Mouse (Mus musculus) hindbrain, embryonic 14.5 days (tissue): Measurements from ENCODE around the gene D930048N14Rik. TPM values are rescaled to one million over a fixed set of nuclear protein-coding genes. Genes with fewer than 3 reads are reported as not detected.
"Not testable (repeated sequence)": the region's sequence is repeated elsewhere in the genome, so short reads cannot be mapped to it uniquely, and the experiment has no call there.

ENCODE experiments used
- ATAC-seq: fragments of 200-750 bp; cut with Nextera tagmentation; 2 replicates; pipeline ENCODE4 v1.8.0; 2017; ENCODE audit warnings: moderate number of reproducible peaks, mild to moderate bottlenecking, moderate TSS enrichment, moderate library complexity; ENCODE audit not compliant: low FRiP score
- DNase-seq: peaks from one replicate; pipeline ENCODE4 v3.0.0-alpha.2; 2015; ENCODE audit warnings: low spot score
- H3K27ac ChIP-seq: fragments of 300-500 bp; sonication (generic); 2 replicates; pipeline ENCODE4 v1.5.1; 2014; ENCODE audit warnings: mild to moderate bottlenecking, moderate library complexity
- H3K27me3 ChIP-seq: fragments of 300-500 bp; sonication (generic); 2 replicates; pipeline ENCODE4 v1.6.1; 2014; ENCODE audit warnings: mild to moderate bottlenecking, low read length, mixed read lengths; ENCODE audit not compliant: control insufficient read depth, insufficient read depth
- H3K36me3 ChIP-seq: fragments of 300-500 bp; sonication (generic); replicated peaks from 2 replicates; pipeline ENCODE4 v1.6.1; 2014; ENCODE audit not compliant: control insufficient read depth, insufficient read depth
- H3K4me1 ChIP-seq: fragments of 300-500 bp; sonication (generic); replicated peaks from 2 replicates; pipeline ENCODE4 v1.6.1; 2014; ENCODE audit warnings: antibody characterized with exemption, low read length, mixed read lengths; ENCODE audit not compliant: control insufficient read depth, insufficient read depth
- H3K4me2 ChIP-seq: fragments of 300-500 bp; sonication (generic); replicated peaks from 2 replicates; pipeline ENCODE4 v1.6.1; 2014; ENCODE audit warnings: mild to moderate bottlenecking, moderate library complexity
- H3K4me3 ChIP-seq: fragments of 300-500 bp; sonication (generic); replicated peaks from 2 replicates; pipeline ENCODE4 v1.5.1; 2014; ENCODE audit warnings: mild to moderate bottlenecking, low read length
- H3K9ac ChIP-seq: fragments of 300-500 bp; sonication (generic); 2 replicates; pipeline ENCODE4 v1.6.1; 2014
- H3K9me3 ChIP-seq: fragments of 300-500 bp; sonication (generic); 2 replicates; pipeline ENCODE4 v1.6.1; 2016; ENCODE audit warnings: low read length; ENCODE audit not compliant: control insufficient read depth
- WGBS: fragments of 180-500 bp; shearing (Covaris S2); extraction: QIAGEN DNeasy Blood & Tissue Kit; methylation state at CpG from one replicate; pipeline ENCODE4 v1.1.7; 2014; 5-methylcytosine and 5-hydroxymethylcytosine counted together
- polyA plus RNA-seq: library from polyadenylated mRNA; unstranded; fragments of >200 nt; fragmentation: Nextera tagmentation; extraction: Ambion mirVana; gene quantifications from 2 replicates; pipeline ENCODE4 v1.2.1, GENCODE M21; 2014

D930048N14Rik gene
- polyA plus RNA-seq, result 1.1 and 1.2 TPM in 2 replicates

DNA sequence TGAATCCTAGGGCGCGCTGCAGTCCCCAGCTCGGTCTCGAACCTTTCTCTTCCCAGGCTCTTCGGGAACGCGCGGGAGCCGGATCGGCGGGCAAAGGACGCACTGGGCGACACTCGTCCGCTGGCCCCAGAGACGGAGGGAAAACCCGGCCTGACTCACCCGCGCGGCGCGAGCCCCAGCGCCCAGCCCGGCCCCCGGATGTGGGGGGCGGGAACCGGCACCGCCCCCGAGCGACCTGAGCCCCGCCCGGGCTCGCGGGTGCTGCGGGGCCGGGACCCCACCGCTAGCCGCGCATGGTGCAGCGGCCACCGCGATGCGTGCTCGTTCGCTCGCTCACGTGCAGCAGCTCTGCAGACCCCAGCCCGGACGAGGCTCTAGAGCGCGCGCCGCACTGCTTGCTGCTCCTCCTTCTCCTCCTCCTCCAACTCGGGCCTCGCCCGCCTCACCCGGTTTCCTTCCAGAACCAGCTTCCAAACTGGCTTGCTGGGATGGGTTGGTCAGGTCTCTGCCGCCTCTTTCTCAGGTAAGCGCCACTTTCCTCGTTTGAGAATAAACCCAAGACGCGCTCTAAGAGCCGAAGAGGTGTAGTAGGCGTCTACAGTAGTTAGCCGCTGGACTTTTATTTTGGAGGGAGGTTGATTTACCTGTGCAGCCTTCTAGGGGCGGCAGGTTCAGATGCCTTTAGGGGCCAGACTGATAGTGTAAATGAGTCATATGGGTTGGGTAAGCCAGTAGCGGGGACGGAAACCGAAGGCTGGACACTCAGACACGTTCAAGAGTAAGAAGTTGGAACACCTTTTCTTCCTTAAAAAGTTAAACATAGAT is at the start of gene D930048N14Rik, which contains the start of gene N4bp3:
Gene D930048N14Rik, plus strand, starts transcription at position 264 of the 825 bp plus-strand sequence.
Gene N4bp3, minus strand, starts transcription at position 152 of the 825 bp plus-strand sequence.
- 2% methylated on average over 64 of the region's 70 CpGs for WGBS
- peaks cover 18% of the 10 kb centered on the region; the same call in 1 of the 2 replicates for H3K27me3 ChIP-seq
- peak within 1 kb of the TSS; percentile 67 for H3K4me3 ChIP-seq
- ATAC-seq (peak; percentile 50), DNase-seq (peak; percentile 57)
- peak within 1 kb of the TSS; percentile 77 for H3K9ac ChIP-seq
- H3K27ac ChIP-seq, result peak within 1 kb of the TSS; percentile 14
- peak within 1 kb of the TSS; percentile 94 for H3K4me2 ChIP-seq
- H3K4me1 ChIP-seq, result peaks cover 23% of the 10 kb centered on the region
- H3K36me3 ChIP-seq, result no peaks in the 10 kb centered on the region
- H3K9me3 ChIP-seq, result no peaks in the 10 kb centered on the region

DNA sequence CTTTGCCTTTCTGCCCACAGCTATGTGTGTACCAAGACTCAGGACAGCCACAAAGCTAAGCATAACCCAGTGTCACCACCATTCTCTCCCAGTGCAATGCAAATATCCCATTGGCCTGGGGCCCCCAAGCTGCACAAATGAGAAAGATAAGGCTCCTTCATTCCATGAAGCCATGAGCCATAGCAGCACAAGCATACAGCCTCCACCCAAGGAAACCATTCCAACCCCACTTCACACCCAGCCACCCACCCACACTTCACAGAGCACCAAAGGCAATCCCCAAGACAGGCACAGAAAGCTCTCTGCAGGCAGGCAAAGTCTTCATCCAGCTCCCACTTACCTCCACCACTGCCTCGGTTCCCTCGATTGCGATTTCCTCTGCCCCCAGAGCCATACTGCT is 48.5 kb upstream of the D930048N14Rik start:
- peaks cover 82% of the 10 kb centered on the region for H3K36me3 ChIP-seq
- no peak for ATAC-seq
- H3K9me3 ChIP-seq, result no peaks in the 10 kb centered on the region
- no peak overlapping the region for H3K4me2 ChIP-seq
- no peak for DNase-seq
- H3K27me3 ChIP-seq, result no peaks in the 10 kb centered on the region
- no peak overlapping the region for H3K27ac ChIP-seq
- H3K9ac ChIP-seq, result no peak overlapping the region
- 94% methylated on average over 3 of the region's 3 CpGs for WGBS
- no peak overlapping the region for H3K4me3 ChIP-seq
- peaks cover 22% of the 10 kb centered on the region for H3K4me1 ChIP-seq

DNA sequence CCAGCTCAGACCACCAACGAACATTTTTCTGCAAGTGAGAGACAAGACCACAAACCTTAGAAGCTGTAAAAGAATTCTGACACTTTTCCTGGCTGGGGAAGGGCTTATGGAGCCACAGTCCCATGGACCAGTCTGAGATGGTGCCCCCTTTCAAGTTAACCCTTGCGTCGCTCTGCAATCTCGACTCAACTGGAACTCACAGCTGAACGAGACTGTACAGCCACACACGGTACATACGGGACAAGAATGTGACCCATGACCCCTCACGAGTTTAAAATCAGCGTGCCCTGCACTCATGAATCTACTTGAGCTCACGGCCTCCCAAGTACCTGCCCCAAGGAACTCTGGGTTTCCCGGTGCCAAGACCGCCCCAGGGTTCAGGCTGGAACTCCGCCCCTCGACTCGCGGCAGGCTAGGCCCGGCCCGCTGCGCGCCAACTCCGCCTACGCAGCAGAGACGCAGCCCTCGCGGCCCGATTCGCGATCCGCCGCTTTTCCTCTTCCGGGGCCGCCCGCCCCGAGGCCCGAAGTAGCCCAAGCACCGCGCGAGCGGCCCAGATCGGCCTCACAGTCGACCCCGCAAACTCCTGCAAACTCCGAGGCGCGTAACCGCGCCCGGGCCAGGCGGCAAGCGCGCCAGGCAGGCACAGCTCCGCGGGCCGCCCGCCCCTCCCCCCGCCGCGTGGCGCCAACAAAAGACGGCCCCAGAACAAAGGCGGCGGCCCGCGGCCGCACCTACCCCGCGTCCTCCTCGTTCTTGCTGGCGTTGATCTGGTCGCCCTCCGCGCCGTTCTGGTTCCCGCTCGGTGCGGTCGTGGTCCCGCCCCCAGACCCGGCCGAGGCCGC is 44.9 kb upstream of the D930048N14Rik start:
- peak overlapping the region; percentile 98 for H3K9ac ChIP-seq
- ATAC-seq, result peak; percentile 54
- H3K36me3 ChIP-seq, result peaks cover 46% of the 10 kb centered on the region
- no peaks in the 10 kb centered on the region for H3K9me3 ChIP-seq
- peak overlapping the region; percentile 96 for H3K4me3 ChIP-seq
- H3K4me2 ChIP-seq, result peak overlapping the region; percentile 87
- peaks cover 26% of the 10 kb centered on the region for H3K4me1 ChIP-seq
- no peaks in the 10 kb centered on the region for H3K27me3 ChIP-seq
- under 1% methylated on average over 81 of the region's 81 CpGs for WGBS
- peak; percentile 75 for DNase-seq
- H3K27ac ChIP-seq, result peak overlapping the region; percentile 94

DNA sequence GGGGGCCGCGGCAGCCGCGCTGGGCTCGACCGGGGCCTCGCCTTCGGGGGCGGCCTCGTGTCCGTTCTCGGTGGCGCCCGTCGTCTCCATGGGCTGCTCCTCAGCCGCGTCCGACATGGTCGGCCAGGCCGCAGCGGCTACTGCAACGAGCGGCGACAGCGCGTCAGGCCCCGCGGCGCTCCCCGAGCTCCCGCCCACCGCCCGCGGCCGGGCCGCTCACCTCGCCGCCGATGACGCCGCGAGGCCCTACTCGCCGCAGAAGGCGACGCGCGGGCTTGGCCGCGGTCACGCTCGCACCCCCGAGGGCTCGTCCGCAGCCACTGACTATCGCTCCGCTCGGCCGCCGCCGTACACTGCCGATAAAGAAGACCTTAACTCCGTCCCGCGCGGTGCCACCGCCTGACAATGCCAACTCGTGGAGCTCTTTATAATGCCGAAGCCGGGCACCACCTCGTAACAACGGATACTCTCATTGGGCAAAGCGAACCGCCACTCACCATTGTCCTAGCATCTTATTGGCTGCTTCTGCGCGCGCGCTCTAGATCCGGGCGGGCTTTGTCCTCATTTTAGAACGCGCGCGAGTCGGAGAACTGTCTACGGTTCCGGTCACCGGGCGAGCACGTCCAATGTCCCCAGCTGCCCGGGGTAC is 44.2 kb upstream of the D930048N14Rik start, which contains the start of gene Hnrnpab:
Gene Hnrnpab, minus strand, starts transcription at position 401 of the 649 bp plus-strand sequence.
- peaks cover 26% of the 10 kb centered on the region for H3K4me1 ChIP-seq
- H3K4me2 ChIP-seq, result peak within 1 kb of the TSS; percentile 87
- peaks cover 38% of the 10 kb centered on the region for H3K36me3 ChIP-seq
- H3K9ac ChIP-seq, result peak within 1 kb of the TSS; percentile 98
- H3K4me3 ChIP-seq, result peak within 1 kb of the TSS; percentile 96
- DNase-seq (peak; percentile 99), ATAC-seq (peak; percentile 95)
- no peaks in the 10 kb centered on the region for H3K9me3 ChIP-seq
- under 1% methylated on average over 90 of the region's 91 CpGs for WGBS
- peak within 1 kb of the TSS; percentile 94 for H3K27ac ChIP-seq
- H3K27me3 ChIP-seq, result no peaks in the 10 kb centered on the region

DNA sequence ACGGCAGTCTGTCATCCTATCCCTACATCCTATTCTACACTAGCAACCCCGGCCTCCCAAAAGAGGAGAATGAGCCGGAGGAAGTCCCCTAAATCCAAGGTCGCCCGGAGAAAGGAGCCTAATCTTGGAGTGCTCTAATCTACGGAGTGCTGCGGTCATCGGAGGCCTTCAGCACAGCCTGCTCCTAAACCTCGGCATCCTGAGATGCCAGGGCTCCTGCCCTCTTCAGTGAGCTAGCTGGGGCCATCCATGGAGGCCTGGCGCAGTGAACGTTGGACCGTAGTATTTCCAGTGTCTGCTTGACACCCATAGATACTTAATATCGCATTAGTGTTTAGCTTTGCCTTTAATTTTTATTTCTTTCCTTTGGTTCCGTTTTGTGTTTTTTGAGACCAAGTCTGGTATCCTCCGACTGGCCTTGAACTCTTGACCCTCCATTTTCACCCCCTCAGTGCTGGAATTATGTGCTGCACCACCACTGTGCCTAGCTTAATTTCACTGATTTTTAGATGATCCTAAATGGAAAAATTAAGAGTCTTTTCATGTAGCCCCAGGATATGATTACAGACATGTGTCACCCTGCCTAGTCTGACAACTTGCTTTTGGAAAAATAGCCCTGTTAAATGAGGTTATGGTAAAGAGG is 43.5 kb upstream of the D930048N14Rik start:
- H3K4me2 ChIP-seq, result peak overlapping the region; percentile 80
- peak overlapping the region; percentile 96 for H3K4me3 ChIP-seq
- peaks cover 32% of the 10 kb centered on the region for H3K36me3 ChIP-seq
- H3K9me3 ChIP-seq, result no peaks in the 10 kb centered on the region
- ATAC-seq (peak; percentile 52; the same call in 1 of the 2 replicates), DNase-seq (no peak)
- peaks cover 26% of the 10 kb centered on the region for H3K4me1 ChIP-seq
- H3K27ac ChIP-seq, result peak overlapping the region; percentile 91
- 10% methylated on average over 15 of the region's 15 CpGs for WGBS
- H3K9ac ChIP-seq, result peak overlapping the region; percentile 98
- no peaks in the 10 kb centered on the region for H3K27me3 ChIP-seq

DNA sequence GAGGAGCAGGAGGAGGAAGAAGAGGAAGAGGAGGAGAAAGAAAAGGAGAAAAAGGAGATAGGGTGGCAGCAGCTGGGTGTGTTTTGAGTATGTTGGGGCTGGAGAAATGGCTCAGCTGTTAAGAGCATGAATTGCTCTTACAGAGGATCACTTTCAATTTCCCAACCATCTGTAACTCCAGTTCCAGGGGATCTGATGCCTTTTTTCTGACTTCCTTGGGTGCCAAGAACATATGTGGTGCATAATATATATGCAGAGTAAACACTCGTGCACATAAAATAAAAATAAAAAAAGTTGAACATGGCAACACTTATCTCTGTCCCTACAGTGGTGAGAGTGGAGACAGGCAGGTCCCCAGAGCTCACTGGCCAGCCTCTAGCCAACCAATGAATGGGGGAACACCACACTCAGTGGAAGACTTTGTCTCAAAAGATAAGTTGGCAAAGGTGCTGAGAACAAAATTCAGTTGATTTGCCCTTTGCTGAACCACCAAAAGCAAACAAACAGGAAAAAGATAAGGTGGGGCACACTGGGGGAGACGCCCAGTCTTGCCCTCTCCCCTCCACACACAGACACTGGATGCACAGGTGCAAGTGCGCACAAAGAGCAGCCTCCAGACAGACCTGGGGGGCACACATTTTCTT is 41.4 kb upstream of the D930048N14Rik start:
- peaks cover 10% of the 10 kb centered on the region for H3K36me3 ChIP-seq
- DNase-seq (no peak), ATAC-seq (no peak)
- no peaks in the 10 kb centered on the region for H3K9me3 ChIP-seq
- no peaks in the 10 kb centered on the region for H3K27me3 ChIP-seq
- H3K9ac ChIP-seq, result no peak overlapping the region
- H3K4me2 ChIP-seq, result no peak overlapping the region
- H3K4me3 ChIP-seq, result no peak overlapping the region
- H3K27ac ChIP-seq, result no peak overlapping the region
- 85% methylated on average over 3 of the region's 3 CpGs for WGBS
- H3K4me1 ChIP-seq, result peaks cover 16% of the 10 kb centered on the region

DNA sequence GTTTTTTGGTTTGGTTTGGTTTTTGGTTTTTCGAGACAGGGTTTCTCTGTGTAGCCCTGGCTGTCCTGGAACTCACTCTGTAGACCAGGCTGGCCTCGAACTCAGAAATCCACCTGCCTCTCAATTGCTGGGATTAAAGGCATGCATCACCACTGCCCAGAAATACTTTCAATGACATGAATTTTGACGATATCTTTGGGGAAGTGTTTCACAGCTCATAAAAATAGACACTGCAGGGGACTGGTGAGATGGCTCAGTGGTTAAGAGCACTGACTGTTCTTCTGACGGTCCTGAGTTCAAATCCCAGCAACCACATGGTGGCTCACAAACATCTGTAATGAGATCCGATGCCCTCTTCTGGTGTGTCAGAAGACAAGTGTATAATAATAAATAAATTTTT is 40.8 kb upstream of the D930048N14Rik start:
- not testable (repeated sequence) for H3K36me3 ChIP-seq, ATAC-seq, H3K9ac ChIP-seq, H3K9me3 ChIP-seq, H3K27me3 ChIP-seq, H3K27ac ChIP-seq, DNase-seq, H3K4me3 ChIP-seq, H3K4me2 ChIP-seq
- 92% methylated on average over 5 of the region's 5 CpGs for WGBS
- peaks cover 11% of the 10 kb centered on the region; the same call in 1 of the 2 replicates for H3K4me1 ChIP-seq

DNA sequence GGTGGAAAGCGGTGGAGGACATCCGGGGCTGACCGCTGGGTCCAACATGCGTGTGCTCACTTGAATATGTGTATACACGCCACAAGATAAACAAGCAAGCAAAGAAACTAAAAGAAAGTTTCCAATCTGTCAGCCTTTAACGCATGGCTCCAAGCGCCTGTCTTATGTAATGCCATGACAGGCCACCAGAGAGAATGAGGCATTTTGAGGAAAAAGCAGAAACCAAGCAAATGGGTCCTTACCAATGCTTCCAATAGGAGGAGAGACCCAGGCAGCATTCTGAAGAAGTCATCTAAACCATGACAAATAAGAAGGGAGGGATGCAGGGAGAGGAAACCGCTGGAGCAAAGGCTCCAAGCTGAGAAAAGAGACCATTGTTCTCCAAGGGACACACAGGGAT is 36.5 kb upstream of the D930048N14Rik start:
- no peak for DNase-seq
- 83% methylated on average over 8 of the region's 8 CpGs for WGBS
- H3K4me2 ChIP-seq, result no peak overlapping the region

More for the DNA sequence above, 36.5 kb upstream of the D930048N14Rik start:
- Histone ChIP-seq H3K9me3 (no peaks in the 10 kb centered on the region), H3K4me1 (peaks cover 5% of the 10 kb centered on the region; the same call in 1 of the 2 replicates), H3K36me3 (no peaks in the 10 kb centered on the region), H3K27me3 (no peaks in the 10 kb centered on the region), H3K27ac (no peak overlapping the region), H3K9ac (no peak overlapping the region), H3K4me3 (no peak overlapping the region)
- ATAC-seq, result no peak
